Mouse (Mus musculus) MEL (cell line): ENCODE data around the gene Dnajb14.
"Not testable (repeated sequence)": the region's sequence is repeated elsewhere in the genome, so short reads cannot be mapped to it uniquely, and the experiment has no call there.

Source experiments
- CTCF ChIP-seq, 3 experiments: IDR thresholded peaks in 2 of 3; conservative IDR thresholded peaks in 1 of 3; 2 replicates each; pipeline ENCODE4 v1.5.1; 2011 to 2012; ENCODE audit warnings: low read length in 3 of 3, low read depth in 2 of 3, mild to moderate bottlenecking in 2 of 3, improper control_type of control experiment in 1 of 3, inconsistent platforms in 1 of 3, mixed read lengths in 1 of 3, moderate library complexity in 1 of 3; ENCODE audit not compliant: control insufficient read depth in 1 of 3, insufficient read depth in 1 of 3, poor library complexity in 1 of 3, severe bottlenecking in 1 of 3
- GATA1 ChIP-seq: IDR thresholded peaks from 2 replicates; pipeline ENCODE4 v1.6.1; 2011; ENCODE audit warnings: low read depth, low read length, improper control_type of control experiment
- MAFK ChIP-seq: IDR thresholded peaks from 2 replicates; pipeline ENCODE4 v1.6.1; 2011; ENCODE audit warnings: low read depth, mild to moderate bottlenecking, low read length, improper control_type of control experiment, borderline replicate concordance
- MAX ChIP-seq: IDR thresholded peaks from 2 replicates; pipeline ENCODE4 v1.6.1; 2011; ENCODE audit warnings: low read length, improper control_type of control experiment
- MEF2A ChIP-seq: IDR thresholded peaks from 2 replicates; pipeline ENCODE4 v1.6.1; 2014; ENCODE audit warnings: low read depth, mild to moderate bottlenecking, inconsistent platforms, low read length, improper control_type of control experiment; ENCODE audit not compliant: poor library complexity, insufficient replicate concordance, severe bottlenecking; ENCODE audit errors: extremely low read depth
- TCF12 ChIP-seq: IDR thresholded peaks from 2 replicates; pipeline ENCODE4 v1.6.1; 2014; ENCODE audit warnings: low read depth, mild to moderate bottlenecking, inconsistent platforms, low read length, improper control_type of control experiment, moderate library complexity
- ZC3H11A ChIP-seq: IDR thresholded peaks from 2 replicates; pipeline ENCODE4 v1.6.1; 2012; ENCODE audit warnings: low read depth, mild to moderate bottlenecking, inconsistent platforms, low read length, improper control_type of control experiment

DNA sequence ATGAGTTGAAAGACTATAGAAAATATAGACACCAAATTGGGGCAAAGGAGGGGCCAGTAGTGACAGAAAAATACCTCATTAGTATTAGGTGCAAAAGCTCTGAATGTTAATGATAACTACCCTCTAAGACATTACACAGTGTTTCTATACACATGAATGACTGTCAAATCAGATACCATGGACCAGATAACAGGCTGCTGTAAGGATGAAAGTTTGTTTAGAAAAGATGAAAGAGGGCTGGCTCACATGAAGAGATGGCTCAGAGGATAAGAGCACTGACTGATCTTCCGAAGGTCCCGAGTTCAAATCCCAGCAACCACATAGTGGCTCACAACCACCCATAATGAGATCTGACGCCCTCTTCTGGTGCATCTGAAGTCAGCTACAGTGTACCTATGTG, 83.8 kb downstream of the Dnajb14 start:
- TF ChIP-seq CTCF (IDR thresholded peaks at IDR 0.05 in 2 of 3, conservative IDR thresholded peaks at IDR 0.05 in 1 of 3; ENCODE audit: control insufficient read depth in 1 of 3, insufficient read depth in 1 of 3, low read depth in 2 of 3, low read length in 3 of 3, poor library complexity in 1 of 3, severe bottlenecking in 1 of 3) (0 out of 6 replicates have a peak, but pooled peaks of 1 of the 3 experiments have one; percentile 10), TCF12 (peak; percentile 21; the same call in 1 of the 2 replicates), MAFK (0 out of 2 replicates have a peak, but pooled peaks have one; percentile 12), ZC3H11A (0 out of 2 replicates have a peak, but pooled peaks have one; percentile 12), GATA1 (peak; percentile 62; the same call in 1 of the 2 replicates)
- not testable (repeated sequence) for TF ChIP-seq MAX, MEF2A
